Mouse (Mus musculus) monocyte, adult 5-6 weeks (primary cell): ENCODE results near the gene Nkd1. TPM values are rescaled to one million over a fixed set of nuclear protein-coding genes. Genes with fewer than 3 reads are reported as not detected.

ENCODE experiments used
- ATAC-seq: fragments of 153-309, 156-312 bp; replicated peaks from 2 replicates; pipeline ENCODE4 v1.8.0; 2017; ENCODE audit warnings: mild to moderate bottlenecking; ENCODE audit not compliant: low TSS enrichment, insufficient number of reproducible peaks, severe bottlenecking, poor library complexity, low FRiP score
- total RNA-seq: library from RNA; stranded (forward); fragments of 200-1000, 200-491, 200-594 nt; gene quantifications from 3 replicates; pipeline ENCODE4 v1.2.3, GENCODE M21; 2017

Gene Nkd1
- total RNA-seq, 1 experiment from 2014 or later = not detected

DNA sequence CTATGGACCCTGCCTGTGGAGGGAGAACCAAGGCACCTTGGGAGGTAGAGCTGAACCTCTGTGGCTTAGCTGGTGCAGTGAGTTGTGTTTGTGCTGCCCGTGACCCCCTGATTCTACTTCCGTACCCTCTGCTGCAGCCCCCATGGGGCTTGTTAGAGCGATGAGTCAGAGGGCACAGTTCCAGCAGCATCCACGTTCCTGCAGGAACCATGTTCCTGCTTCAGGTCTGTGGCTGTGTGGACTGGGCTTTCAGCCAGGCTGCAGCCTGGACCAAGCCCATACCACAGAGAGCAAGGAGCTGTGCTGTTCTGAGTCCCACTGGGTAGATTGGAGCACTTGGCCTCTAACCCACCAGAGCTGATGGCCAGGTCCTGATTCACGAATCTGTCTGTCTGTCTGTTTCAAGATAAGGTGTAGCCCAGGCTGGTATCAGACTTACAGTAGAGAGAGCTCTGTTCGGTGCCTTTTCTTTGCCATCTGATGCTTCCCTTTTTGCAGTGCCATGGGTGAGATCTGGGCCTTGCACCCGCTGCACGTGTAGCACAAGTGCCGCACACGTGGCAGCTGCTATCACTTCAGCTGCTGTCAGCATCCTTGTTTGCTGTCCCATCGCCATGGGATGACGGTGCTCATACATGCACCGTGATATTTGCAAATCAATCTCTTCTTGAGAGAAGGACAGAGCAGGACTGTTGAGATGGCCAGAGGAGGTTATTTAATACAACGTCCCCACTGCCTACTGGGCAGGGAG, 50.5 kb downstream of the Nkd1 start:
- no peak for ATAC-seq

DNA sequence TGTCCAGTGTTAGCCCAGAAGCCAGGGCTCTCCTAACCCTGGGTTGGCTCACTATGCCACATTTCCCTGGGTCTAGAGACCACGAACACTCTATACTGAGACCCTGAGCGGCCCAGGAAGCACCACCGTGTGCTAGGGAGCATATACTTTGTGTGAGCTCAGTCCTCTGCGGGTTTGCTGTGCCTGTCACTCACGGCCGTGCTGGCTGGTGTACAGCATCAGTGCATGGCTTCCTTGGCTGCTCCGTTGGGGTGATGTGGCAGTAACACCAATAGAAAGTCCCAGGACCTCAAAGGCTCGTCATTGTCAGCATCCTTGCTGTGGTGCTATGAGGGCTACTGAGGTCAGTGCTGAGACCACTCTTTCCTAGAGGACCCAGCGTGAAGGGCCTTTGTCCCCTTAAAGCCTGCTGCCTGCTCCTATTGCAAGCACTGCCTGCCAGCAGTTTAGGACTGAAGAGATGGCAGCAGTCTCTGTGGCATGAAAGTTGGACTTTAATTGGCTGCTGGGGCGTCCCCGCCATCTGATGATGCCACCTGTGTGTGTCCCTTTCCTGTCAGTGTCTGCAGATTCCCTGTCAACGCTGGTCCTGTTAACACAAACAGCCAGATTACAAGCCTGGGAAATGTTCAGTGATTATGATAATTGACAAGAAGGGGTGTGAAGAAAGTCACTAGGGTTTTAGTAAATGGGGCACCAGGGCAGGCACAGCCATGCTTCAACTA, 51.2 kb downstream of the Nkd1 start:
- no peak for ATAC-seq

DNA sequence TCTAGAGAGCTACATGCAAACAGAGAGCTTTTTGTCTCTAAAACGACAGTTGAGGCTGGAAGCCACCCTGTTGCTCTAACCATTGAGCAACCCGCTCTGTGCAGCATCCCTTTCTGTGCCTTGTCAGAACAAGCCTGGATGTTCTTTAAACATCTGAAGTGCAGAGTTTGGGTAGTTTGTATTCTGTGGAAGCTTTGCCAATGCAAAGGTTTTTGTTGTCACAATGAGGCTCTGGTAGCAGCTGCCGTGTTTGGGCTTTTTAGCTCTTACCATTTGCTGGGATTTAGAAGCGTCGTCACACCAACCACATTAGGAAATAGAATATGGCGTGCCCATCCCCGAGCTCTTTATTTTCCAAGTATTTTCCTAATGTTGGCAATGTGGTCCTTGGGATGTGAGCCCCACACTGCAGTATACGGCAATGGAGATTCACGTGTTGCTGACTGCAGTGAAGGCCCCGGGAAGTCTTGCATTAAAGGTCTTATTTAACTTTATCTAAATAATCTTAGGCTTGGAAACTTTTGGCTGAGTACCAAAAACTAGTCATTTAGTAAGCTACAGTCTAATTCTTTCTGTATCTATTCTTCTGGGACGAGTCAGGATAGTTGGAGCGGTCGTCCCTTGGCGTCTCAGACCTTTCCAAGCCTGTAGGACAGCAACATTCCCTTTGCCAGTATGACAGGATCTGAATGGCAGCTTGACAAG, 51.9 kb downstream of the Nkd1 start:
- ATAC-seq = no peak

DNA sequence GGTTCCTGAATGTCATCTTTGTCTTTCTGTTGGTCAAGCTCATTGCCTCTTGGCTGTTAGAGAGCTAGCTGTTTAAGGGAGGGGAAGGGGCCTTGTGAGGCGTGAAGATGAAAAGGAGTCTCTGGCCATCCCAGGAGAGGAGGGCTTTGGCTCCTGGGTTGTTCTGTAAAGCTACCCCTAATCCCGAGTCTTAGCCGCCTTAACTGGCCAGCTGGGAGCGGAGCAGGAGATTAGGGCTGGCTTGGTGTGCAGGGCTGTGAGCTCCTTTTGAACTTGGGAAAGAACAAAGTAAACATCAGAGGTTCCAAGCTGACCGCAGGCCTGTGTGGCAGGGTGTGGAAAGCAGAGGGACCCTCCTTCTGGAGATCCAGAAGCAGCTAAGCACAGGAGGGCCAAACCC, 53.8 kb downstream of the Nkd1 start:
- no peak for ATAC-seq

DNA sequence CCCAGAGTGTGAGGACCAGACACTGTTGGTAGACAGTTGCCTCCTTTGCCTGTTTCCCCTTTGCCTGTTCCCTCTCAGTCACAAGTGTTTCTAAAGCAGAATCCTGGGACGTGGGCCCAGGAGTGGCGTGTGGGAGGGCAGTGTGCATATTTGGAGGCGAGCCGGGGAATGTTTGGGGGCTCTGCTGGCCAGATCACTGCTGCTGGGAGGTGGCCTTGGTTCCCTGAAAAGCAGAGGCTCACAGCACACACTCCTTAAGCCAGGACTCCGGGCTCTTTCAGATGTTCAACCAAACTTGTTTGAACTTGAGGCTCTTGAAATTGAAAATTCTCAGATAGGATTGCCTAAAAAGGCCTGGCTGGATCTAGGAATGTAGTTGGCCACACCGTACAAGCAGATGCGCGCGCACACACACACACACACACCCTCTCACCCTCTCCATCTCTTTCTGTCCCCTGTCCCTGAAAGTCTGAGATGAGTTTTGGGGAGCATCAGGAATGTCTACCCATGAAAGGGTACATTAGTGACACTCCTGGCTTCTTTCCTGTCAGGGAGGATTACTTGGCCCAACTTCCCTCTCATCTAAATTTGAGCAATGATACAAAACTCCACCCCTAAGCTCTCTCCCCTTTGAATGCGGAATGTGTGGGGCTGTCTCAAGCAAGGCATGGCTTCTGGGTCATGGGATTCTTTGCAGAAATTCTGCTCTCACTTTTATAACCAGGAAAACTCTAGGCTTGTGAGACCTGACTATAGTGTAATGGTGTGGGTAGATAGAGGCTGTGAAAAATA, 55.4 kb downstream of the Nkd1 start:
- no peak for ATAC-seq

DNA sequence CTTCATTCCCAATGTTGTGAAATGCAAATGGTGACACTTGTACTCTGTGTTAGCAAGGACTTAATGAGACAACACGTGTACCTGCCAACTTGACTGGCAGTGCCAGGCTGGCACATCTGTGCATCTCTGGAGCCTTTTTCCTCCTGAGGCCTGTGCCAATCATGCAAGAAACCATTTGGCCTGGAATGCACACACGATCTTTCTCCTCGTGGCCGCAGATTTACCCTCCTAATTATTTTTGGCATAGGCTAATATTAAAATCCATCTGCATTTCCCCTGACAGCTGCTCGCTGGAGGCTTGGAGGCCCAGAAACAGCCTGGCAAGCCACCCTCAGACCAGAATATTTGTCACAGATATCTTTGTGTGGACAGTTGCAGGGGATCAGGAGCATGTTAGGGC, 56.5 kb downstream of the Nkd1 start:
- ATAC-seq = no peak

DNA sequence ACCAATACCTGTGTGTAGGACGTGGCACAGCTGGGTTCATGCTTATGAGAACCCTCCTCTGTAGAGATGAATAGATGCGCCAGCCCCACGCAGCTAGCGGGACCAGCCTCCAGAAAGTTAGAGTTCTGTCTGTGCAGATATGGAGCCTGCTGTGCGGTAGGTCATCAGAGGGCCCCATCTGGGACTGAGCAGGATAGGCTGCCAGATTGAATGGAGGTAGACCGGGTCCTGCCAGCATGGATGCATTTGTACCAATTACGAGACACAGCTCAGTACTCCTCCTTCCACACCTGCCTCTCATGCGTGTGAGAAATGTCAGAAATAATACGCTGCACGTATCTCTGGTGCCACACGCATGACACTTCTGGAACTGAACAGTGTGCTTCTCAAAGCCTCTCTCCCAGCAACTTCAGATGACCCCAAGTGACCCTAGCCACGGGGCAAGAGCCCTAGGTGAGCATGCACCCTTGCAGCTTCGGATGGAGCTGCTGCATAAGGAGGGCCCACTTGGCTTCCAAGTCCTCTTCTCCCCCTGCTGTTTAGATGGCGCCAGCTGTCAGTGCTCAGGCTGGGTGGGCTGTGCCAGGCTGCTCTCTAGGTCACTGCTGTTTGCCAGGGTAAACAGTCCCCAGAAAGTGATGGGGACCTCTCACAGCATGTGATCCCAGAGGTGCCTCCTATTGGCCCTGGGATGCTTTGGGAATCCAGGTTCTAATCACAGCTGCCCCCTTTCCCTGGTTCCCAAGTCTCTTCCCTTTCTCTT, 57.4 kb downstream of the Nkd1 start:
- ATAC-seq = no peak

DNA sequence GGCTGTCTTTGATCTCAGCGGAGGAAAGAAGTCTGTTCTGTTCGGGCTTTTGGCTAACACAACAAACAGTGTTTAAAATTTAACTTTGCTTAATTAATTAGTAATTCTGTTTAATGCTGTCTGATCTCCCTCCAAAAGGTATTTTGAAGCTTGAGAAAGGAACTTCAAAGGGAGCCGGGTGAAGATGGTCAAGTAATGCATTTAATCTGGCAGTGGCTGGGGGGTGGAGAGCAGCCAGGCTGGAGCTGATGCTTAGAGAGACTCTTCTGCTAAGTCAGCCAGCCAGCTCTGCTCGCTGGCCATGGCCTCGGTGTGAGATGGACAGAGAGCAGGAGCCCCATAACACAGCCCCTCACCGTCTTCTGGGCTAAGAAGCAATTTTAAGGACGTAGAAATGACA, 58.1 kb downstream of the Nkd1 start:
- ATAC-seq = no peak

DNA sequence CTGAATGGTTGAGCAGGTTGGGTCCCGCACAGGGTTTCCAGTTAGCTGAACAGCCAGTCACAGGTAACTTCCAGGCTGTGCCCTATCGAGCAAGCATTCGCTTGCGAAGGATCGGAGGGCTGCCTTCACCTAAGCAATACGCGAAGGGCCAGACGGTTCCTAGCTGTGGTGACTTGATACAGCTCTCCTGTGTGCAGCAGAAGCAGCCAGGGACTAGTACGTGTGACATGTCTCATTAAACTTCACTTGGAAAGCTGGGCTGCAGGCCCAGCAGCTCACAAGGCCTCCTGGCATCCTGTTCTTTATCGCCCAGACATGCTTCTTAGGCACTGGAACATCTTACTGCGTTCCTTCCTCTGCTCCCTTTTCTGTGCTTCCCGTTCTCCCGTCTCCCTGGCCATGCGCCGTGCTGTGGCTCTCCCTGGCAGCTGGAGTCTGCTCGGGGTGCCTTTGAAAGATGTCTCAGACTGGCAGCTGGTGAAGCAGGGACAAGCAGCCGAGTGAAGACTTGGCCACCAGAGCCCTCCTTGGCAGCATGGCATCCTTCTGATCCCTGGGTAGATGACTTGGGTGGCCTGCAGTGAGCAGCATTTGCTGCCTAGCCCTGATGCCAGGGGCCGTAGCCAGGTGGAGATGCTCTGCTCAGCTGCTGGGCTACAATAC, 58.6 kb downstream of the Nkd1 start:
- ATAC-seq = no peak

DNA sequence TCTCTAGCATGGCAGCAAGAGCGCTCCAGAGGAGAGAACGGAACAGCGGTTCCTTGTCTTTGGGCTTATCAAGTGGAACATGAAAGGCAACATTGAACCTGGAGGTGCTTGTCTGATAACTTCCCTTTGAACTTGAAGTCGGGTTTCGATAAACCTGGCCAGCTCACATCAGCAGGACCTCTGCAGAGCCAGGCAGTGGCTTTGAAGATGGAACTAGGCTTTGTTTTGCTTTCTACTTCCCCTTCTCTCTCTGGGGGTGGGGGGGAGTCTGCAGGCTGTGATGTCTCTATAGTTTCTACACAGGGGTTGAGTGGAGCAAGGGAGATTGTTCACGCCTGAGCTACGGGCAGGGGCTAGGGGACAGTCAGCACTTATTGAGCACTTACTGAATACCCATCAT, 59.6 kb downstream of the Nkd1 start:
- ATAC-seq = no peak

DNA sequence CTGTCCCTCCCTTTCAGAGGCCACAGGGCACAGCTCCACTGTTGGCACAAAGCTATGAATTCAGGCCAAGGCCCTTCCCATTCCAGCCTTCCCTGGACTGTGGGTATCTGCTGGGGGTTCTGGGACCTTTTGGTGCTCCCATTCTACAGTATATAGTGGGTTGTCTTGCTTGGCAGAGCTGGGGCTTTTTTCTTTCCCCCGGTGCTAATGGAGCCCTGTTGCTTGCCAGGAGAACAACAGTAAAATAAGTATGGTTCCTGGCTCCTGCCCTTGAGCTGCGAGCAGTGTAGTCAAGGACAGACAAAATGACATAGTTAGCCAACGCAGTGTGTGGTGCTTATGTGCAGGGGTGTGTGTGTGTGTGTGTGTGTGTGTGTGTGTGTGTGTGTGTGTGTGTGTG, 62.7 kb downstream of the Nkd1 start:
- ATAC-seq = no peak

DNA sequence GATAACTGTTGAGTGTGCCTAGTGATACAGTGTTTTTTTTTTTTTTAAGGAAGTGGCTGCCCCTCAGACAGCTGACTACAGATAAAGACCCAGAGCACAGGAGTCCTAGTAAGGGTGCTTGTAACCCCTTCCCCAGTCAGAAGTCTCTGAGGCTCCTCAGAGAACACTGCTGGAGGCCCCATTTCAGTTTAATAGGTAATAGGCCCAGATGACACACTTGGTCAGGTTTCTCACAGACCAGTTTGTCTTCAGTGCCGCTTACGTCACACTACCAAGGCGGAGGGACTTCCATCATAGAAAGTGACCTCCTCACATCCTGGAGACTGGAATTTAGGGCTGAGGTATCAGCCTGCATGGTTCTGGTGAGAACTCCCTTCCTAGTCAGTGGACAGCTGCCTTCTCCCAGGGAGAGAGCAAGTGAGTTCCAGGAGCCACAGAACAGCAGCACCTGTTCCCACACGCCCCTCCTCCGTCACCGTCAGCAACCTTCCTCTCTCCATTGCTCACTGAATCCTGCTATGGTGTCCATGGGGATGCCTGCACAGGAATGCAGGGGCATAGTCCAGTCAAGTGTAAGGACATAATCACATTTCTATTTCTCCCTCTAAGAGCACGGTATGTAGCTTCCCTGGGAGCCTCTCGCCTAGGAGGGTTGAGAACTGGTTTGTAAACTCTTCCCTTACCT, 67.2 kb downstream of the Nkd1 start:
- ATAC-seq = no peak

DNA sequence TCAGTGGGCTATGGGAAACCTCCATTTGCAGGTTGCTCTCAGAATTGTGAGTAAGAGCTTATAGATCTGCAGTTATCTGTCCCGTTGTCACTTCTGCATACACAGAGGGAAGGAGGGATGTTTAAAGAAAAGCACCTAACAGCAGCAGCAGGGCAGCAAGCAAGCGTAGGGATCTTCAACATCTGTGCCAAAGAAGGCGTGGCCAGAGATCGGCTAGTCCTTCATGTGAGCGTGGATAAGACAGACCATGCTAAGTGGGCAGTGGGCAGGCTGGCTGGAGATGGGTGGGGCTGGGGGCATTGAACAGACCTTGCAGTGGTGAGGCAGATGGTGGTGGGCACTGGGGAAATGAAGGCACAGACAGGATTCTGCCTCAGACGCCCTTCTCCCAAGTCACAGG, 69.1 kb downstream of the Nkd1 start:
- ATAC-seq = no peak

DNA sequence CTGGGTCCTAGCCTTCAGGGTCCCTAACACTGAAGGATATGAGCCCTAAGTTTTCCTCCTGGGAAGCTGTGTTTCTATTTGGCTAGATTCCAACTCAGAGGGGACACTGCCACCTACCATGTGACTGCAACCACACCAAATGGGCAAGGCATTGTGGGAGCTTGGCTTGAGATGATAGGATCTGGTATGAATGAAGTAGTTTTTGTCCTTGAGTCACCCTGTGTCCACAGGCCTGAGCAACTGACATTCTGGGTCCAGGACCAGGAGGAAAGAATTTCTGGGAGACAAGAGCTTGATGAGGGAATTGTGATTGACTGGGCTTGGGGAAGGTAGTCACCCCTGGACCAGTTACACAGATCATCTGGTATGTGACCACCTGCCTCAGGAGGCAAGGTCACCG, 72.8 kb downstream of the Nkd1 start:
- no peak for ATAC-seq

DNA sequence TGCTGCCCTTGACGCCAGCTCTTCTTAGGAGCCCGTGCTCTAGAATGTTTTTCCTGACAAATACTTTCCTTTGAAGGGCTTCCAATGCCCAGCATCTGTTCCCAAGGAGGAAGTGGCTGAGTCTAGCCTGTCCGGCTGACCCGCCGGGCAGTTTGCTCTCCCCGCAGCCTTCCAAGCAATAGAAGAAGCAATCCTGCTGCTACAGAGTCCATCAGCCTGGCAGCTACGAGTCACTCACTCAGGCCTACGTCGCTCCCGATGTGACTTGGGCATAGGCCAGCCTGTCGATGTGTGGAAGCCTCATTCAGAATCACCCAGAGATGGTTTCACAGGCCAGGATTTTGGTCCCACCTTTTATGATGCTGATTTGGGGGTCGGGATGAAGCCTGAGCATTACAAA, 74.9 kb downstream of the Nkd1 start:
- ATAC-seq = no peak

DNA sequence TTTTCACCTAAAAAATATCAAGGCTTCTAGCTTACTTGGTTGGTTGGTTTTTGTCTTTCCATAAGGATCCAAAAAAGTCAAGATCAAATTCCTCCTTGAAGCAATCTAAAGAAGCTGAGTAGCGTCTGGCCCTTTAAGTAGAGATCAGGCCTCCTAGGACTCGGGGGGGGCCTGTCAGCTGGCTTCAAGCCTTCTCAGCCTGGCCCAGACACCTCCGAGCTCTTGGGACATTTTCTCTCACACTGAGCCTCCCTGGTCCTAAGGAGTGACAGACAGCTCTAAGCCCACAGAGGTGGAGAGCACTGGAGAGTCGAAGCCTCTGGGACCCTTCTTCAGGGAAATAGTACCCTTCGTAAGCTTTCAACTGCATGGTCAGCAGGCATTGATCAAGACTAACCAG, 77.4 kb downstream of the Nkd1 start:
- no peak for ATAC-seq

DNA sequence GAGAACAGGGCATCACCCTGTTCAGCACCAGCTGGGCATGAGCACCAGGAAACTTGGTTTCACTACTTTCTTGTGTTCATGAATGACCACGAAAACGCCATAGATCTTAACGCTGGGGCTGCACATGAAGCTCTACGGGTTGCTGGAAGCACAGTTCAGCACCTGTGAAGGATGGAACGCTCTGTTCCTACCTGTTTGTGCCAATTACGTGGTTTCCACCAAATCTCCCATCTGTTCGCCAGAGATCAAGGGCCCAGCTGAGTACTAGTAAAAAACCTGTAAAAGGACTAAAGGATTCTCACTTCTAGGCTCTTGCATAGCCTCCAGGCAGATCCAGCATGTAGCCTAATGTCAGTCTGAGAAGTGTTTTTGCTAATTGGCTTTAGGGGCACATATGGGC, 78.3 kb downstream of the Nkd1 start:
- no peak for ATAC-seq
